Mouse (Mus musculus): ENCODE data around the gene Rab30. TPM values are rescaled to one million over a fixed set of nuclear protein-coding genes. Genes with fewer than 3 reads are reported as not detected.

Rab30 gene
- polyA plus RNA-seq, 1 experiment from 2014 or later: 6.2 TPM

GRCm38 (mm10) chr7:92890618-92891230 lies 149.3 kb downstream of the Rab30 start:
- no peaks in the 10 kb centered on the region for H3K27me3 ChIP-seq (replicated peaks)
- H3K4me2 ChIP-seq: no peak overlapping the region
- H3K9ac ChIP-seq: no peak overlapping the region
- no peaks in the 10 kb centered on the region for H3K9me3 ChIP-seq (replicated peaks)
- ATAC-seq: no peak
- H3K27ac ChIP-seq: no peak overlapping the region
- H3K36me3 ChIP-seq: peaks cover 38% of the 10 kb centered on the region
- no peak overlapping the region for H3K4me3 ChIP-seq
- H3K4me1 ChIP-seq: peaks cover 42% of the 10 kb centered on the region
- whole genome bisulfite sequencing (ENCODE audit: insufficient replicate concordance): 67% methylated on average over 4 of the region's 4 CpGs

DNA sequence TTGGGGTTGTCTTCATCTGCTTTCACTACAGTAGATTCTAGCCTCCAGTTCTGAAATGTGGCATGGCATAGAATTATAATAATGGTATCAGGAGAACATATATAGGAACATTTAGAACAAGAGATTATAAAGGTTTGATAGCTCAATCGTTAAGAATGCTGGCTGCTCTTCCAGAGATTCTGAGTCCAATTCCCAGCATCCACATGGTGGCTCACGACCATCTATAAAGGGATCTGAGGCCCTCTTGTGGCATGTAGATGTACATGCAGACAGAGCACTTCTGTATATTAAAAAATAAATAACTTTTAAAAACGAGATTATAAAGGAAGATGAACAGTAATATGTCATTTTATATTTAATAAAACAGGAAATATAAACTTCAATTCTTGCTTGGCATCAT lies 152.1 kb downstream of the Rab30 start:
- no peak for ATAC-seq
- Histone ChIP-seq H3K27ac (no peak overlapping the region), H3K4me2 (no peak overlapping the region), H3K4me3 (no peak overlapping the region), H3K9me3 (replicated peaks) (no peaks in the 10 kb centered on the region), H3K4me1 (peaks cover 27% of the 10 kb centered on the region; the same call in 1 of the 2 replicates), H3K9ac (no peak overlapping the region), H3K27me3 (replicated peaks) (no peaks in the 10 kb centered on the region), H3K36me3 (peaks cover 25% of the 10 kb centered on the region)
- 28% methylated on average over 3 of the region's 3 CpGs for whole genome bisulfite sequencing (ENCODE audit: insufficient replicate concordance)

Other genes starting within 250 kb of the Rab30 start
- 20.1 and 21.2 TPM in 2 replicates for gene Ccdc90b, start 180.5 kb upstream of the Rab30 start, polyA plus RNA-seq (2016; fragmentation: Nextera tagmentation; extraction: Ambion mirVana)
- gene Ankrd42, start 104.5 kb upstream of the Rab30 start, polyA plus RNA-seq (2016; fragmentation: Nextera tagmentation; extraction: Ambion mirVana): 0.77 and 1.1 TPM in 2 replicates
- gene Pcf11, start 71.7 kb upstream of the Rab30 start, polyA plus RNA-seq (2016; fragmentation: Nextera tagmentation; extraction: Ambion mirVana): 17.2 and 17.7 TPM in 2 replicates
- 15.5 and 16.1 TPM in 2 replicates for gene Ddias, start 132.6 kb downstream of the Rab30 start, polyA plus RNA-seq (2016; fragmentation: Nextera tagmentation; extraction: Ambion mirVana)
- gene Prcp, start 132.9 kb downstream of the Rab30 start, polyA plus RNA-seq (2016; fragmentation: Nextera tagmentation; extraction: Ambion mirVana): 18.2 and 20.0 TPM in 2 replicates

Measured in liver, embryonic 12.5 days (tissue).